Mouse (Mus musculus): ENCODE measurements around the gene Map2k6.
A peak's percentile ranks its signal among the peaks of the same experiment; 100 is the strongest.

Map2k6 gene

DNA sequence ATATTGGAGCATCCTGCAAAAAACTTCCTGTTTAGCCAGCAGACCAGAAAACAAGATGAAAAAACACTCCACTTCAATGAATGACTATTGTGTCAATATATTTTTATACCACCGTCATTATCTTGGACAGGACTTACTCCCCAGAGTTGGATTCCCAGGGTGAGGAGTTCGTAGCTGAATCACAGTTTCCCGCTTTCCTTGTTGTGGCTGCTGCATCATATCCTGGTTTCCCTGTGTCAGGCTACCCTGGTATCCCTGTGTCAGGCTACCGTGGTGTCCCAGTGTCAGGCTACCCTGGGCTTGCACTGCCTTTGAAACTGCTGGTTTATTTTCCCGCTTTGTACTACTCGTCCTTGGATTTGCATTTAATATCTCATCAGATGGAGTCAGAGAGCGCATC, 167.4 kb downstream of the Map2k6 start:
- no peak for DNase-seq

DNA sequence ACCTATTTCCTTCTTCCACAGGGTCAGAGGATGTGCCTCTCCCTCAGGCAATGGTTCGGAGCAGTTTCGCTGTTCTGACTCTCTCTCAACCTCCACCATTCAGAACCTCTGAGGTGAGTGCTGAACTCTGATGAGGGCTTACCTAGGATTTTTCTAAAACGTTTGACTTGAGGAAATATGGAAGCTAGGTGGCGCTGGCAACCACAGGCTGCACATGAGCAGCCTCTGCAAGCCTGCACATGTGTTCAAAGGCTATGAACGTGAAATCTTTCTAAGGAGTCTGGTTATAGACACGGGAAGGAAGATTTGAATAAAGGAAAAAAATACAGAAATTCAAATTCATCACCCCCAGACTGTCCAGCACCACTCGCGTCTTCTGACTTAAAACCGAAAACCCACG, 173.6 kb downstream of the Map2k6 start:
- DNase-seq, result peak; percentile 13 to 19
